Comparison of ENCODE assay signal across 9 mouse cellular contexts in genomic region chr2:180745248-180745927, GRCm38 (mm10). TPM values are rescaled to one million over a fixed set of nuclear protein-coding genes. Genes with fewer than 3 reads are reported as not detected.
DNase-seq lines count a peak whose midpoint lies in the region; ATAC-seq lines count a peak whose summit lies in the region.
"Had no signal": no experiment of that assay in that cellular context is flagged by ENCODE, and none has a peak within 500 bp of the region (broad histone marks: within the 10 kb centered on the region; RNA-seq: fewer than 3 reads in every experiment).

No protein-coding gene starts in this region.

- DNase-seq in MN1 (ENCODE audit: low spot score), result peak; percentile 91
- peak; percentile 85 for DNase-seq in cerebellum, adult 8-10 months
- peak; percentile 88 for DNase-seq in forelimb bud, embryonic 11.5 days (ENCODE audit: low read depth, low spot score)
- peak; percentile 84 to 90 for DNase-seq in layer of hippocampus, postnatal 14 days (ENCODE audit: low spot score in 2 of 2)
- DNase-seq in lung, postnatal 14 days, result peak; percentile 92
- DNase-seq in retina, postnatal 1 day, result peak; percentile 87
- peak; percentile 94 for DNase-seq in thymus, postnatal 4 days

- no peaks in the 10 kb centered on the region for H3K36me3 ChIP-seq in hindbrain, embryonic 13.5 days

- H3K4me3 ChIP-seq in hindbrain, embryonic 13.5 days, result no peak overlapping the region
- H3K4me3 ChIP-seq: myocyte had no signal

- ATAC-seq in hindbrain, embryonic 13.5 days (ENCODE audit: low FRiP score), result peak; percentile 65

- no peak overlapping the region for H3K27ac ChIP-seq in hindbrain, embryonic 13.5 days

- no peaks in the 10 kb centered on the region for H3K9me3 ChIP-seq in hindbrain, embryonic 13.5 days

- WGBS in hindbrain, embryonic 13.5 days, result 32% methylated on average over 17 of the region's 17 CpGs

- no peak overlapping the region; the same call in 1 of the 2 replicates for H3K9ac ChIP-seq in hindbrain, embryonic 13.5 days

- peaks cover 16% of the 10 kb centered on the region for H3K4me1 ChIP-seq in hindbrain, embryonic 13.5 days (replicated peaks)

- H3K27me3 ChIP-seq in hindbrain, embryonic 13.5 days, result peaks cover 17% of the 10 kb centered on the region

- no peak overlapping the region for H3K4me2 ChIP-seq in hindbrain, embryonic 13.5 days

RNA-seq across cellular contexts. Expression of gene Slc17a9, which starts 20.3 kb away (rescaled TPM):
- polyA plus RNA-seq in hindbrain, embryonic 13.5 days (2015; fragmentation: Nextera tagmentation; extraction: Ambion mirVana), result 0.19 and 0.83 TPM in 2 replicates
- under 1 TPM; 0.28 to 0.67 TPM for total RNA-seq in layer of hippocampus, postnatal 14 days (2021)

RNA-seq across cellular contexts. Expression of gene Bhlhe23, which starts 31.3 kb away (rescaled TPM):
- 1.2 and 2.5 TPM in 2 replicates for polyA plus RNA-seq in hindbrain, embryonic 13.5 days (2015; fragmentation: Nextera tagmentation; extraction: Ambion mirVana)
- total RNA-seq in layer of hippocampus, postnatal 14 days (2021), result under 1 TPM; 0.14 to 0.25 TPM
- polyA plus RNA-seq: myocyte had no signal

RNA-seq across cellular contexts. Expression of gene Gid8, which starts 35.5 kb away (rescaled TPM):
- polyA plus RNA-seq in hindbrain, embryonic 13.5 days (2015; fragmentation: Nextera tagmentation; extraction: Ambion mirVana), result 56.6 and 58.7 TPM in 2 replicates
- 10 to 100 TPM; 60.5 to 62.0 TPM for total RNA-seq in layer of hippocampus, postnatal 14 days (2021)

RNA-seq across cellular contexts. Expression of gene Dido1, which starts 35.6 kb away (rescaled TPM):
- polyA plus RNA-seq in hindbrain, embryonic 13.5 days (2015; fragmentation: Nextera tagmentation; extraction: Ambion mirVana), result 27.6 and 29.7 TPM in 2 replicates
- 10 to 100 TPM; 54.2 to 56.9 TPM for total RNA-seq in layer of hippocampus, postnatal 14 days (2021)
